Mouse (Mus musculus): ENCODE measurements around the gene Ccl25. TPM values are rescaled to one million over a fixed set of nuclear protein-coding genes. Genes with fewer than 3 reads are reported as not detected.

Ccl25 gene
- total RNA-seq, 2 experiments from 2014 or later: 10.5 to 19.3 TPM

Other genes starting within 250 kb of the Ccl25 start
- 1 to 10 TPM; 4.0 to 4.1 TPM for gene Cd209f, start 219.4 kb upstream of the Ccl25 start, total RNA-seq (2021)
- gene Cd209g, start 191.1 kb upstream of the Ccl25 start, total RNA-seq (2021): under 1 TPM; 0.69 to 1.00 TPM
- gene Evi5l, start 158.6 kb upstream of the Ccl25 start, total RNA-seq (2021): 10 to 100 TPM; 29.6 to 46.0 TPM
- gene Prr36, start 107.8 kb upstream of the Ccl25 start, total RNA-seq (2021): 1 to 10 TPM; 2.6 to 4.2 TPM
- 1 to 10 TPM; 8.5 to 8.6 TPM for gene Lrrc8e, start 98.4 kb upstream of the Ccl25 start, total RNA-seq (2021)
- 10 to 100 TPM; 78.2 to 79.0 TPM for gene Map2k7, start 86.5 kb upstream of the Ccl25 start, total RNA-seq (2021)
- 1 to 10 TPM in 1 of 2 experiments, not detected in 1; 2.4 TPM for gene Gm49320, start 86.3 kb upstream of the Ccl25 start, total RNA-seq (2021)
- gene Tgfbr3l, start 77.0 kb upstream of the Ccl25 start, total RNA-seq (2021): 10 to 100 TPM; 10.5 to 20.2 TPM
- gene Snapc2, start 72.1 kb upstream of the Ccl25 start, total RNA-seq (2021): 10 to 100 TPM; 21.7 to 24.4 TPM
- gene Ctxn1, start 65.9 kb upstream of the Ccl25 start, total RNA-seq (2021): 10 to 100 TPM; 11.0 to 14.7 TPM
- gene Timm44, start 49.3 kb upstream of the Ccl25 start, total RNA-seq (2021): 100 to 1,000 TPM; 150 to 180 TPM
- gene Elavl1, start 203 bp downstream of the Ccl25 start, total RNA-seq (2021): 10 to 100 TPM; 77.7 to 83.9 TPM
- 10 to 100 TPM; 14.4 to 24.0 TPM for gene Cers4, start 167.8 kb downstream of the Ccl25 start, total RNA-seq (2021)

Data from adrenal gland, postnatal 10 days (tissue).